14 mouse cellular contexts compared by ENCODE assay signal in genomic region chr17:26840922-26841731, GRCm38 (mm10). TPM values are rescaled to one million over a fixed set of nuclear protein-coding genes. Genes with fewer than 3 reads are reported as not detected.
DNase-seq lines count a peak whose midpoint lies in the region; ATAC-seq and TF ChIP-seq lines count a peak whose summit lies in the region.
"Had no signal": no experiment of that assay in that cellular context is flagged by ENCODE, and none has a peak within 500 bp of the region (broad histone marks: within the 10 kb centered on the region; RNA-seq: fewer than 3 reads in every experiment).

No protein-coding gene starts in this region.

- no peak for DNase-seq in hindbrain, postnatal 0 days (ENCODE audit: low spot score)
- DNase-seq in embryonic facial prominence, embryonic 14.5 days (ENCODE audit: low spot score) = peak; percentile 51
- DNase-seq in heart, postnatal 4 days = peak; percentile 83
- DNase-seq in Muller cell, postnatal 12 days (ENCODE audit: inconsistent ontology term) = no peak
- no peak for DNase-seq in left cerebral cortex, adult 2 months (ENCODE audit: extremely low spot score in 1 of 2, low spot score in 2 of 2)
- DNase-seq: adrenal gland, postnatal 25 days; cerebellum, adult 8-10 months; forebrain, postnatal 0 days had no signal

- intact Hi-C loops in left cerebral cortex, adult 2 months (cut with DNase I) = no loop called here

- under 1% methylated on average over 48 of the region's 48 CpGs for WGBS in hindbrain, embryonic 12.5 days
- 2% methylated on average over 43 of the region's 48 CpGs for WGBS in hindbrain, postnatal 0 days
- WGBS in embryonic facial prominence, embryonic 14.5 days = 2% methylated on average over 35 of the region's 48 CpGs

- TF ChIP-seq CTCF in hindbrain, postnatal 0 days (IDR thresholded peaks at IDR 0.05; ENCODE audit: low read depth) = no peak
- TF ChIP-seq CTCF in ES-Bruce4 (IDR thresholded peaks at IDR 0.05; ENCODE audit: low read depth, low read length) = no peak
- no peak for TF ChIP-seq CTCF in left cerebral cortex, adult 2 months (IDR thresholded peaks at IDR 0.05)

- H3K27ac ChIP-seq in hindbrain, embryonic 12.5 days = no peak overlapping the region
- no peak overlapping the region for H3K27ac ChIP-seq in hindbrain, postnatal 0 days
- no peak overlapping the region for H3K27ac ChIP-seq in ES-Bruce4 (ENCODE audit: insufficient read depth, low read length)
- H3K27ac ChIP-seq in embryonic facial prominence, embryonic 14.5 days (replicated peaks; ENCODE audit: low read depth, low read length) = no peak overlapping the region
- H3K27ac ChIP-seq in left cerebral cortex, adult 2 months = no peak overlapping the region

- H3K4me1 ChIP-seq in hindbrain, embryonic 12.5 days = peaks cover 17% of the 10 kb centered on the region
- no peaks in the 10 kb centered on the region for H3K4me1 ChIP-seq in hindbrain, postnatal 0 days (ENCODE audit: insufficient read depth, low read length)
- H3K4me1 ChIP-seq in ES-Bruce4 (ENCODE audit: control insufficient read depth, insufficient read depth, low read length) = no peaks in the 10 kb centered on the region
- H3K4me1 ChIP-seq in embryonic facial prominence, embryonic 14.5 days (ENCODE audit: control insufficient read depth, insufficient read depth, low read length) = peaks cover 8% of the 10 kb centered on the region; the same call in 1 of the 2 replicates

- no peak overlapping the region for H3K4me2 ChIP-seq in hindbrain, embryonic 12.5 days (replicated peaks)
- H3K4me2 ChIP-seq in hindbrain, postnatal 0 days (ENCODE audit: low read depth, low read length) = no peak overlapping the region
- H3K4me2 ChIP-seq in embryonic facial prominence, embryonic 14.5 days (ENCODE audit: low read depth, low read length) = peak overlapping the region; percentile 31

- no peak for TF ChIP-seq POLR2A in ES-Bruce4 (IDR thresholded peaks at IDR 0.05; ENCODE audit: insufficient read depth, low read length)

- 0 out of 2 replicates have a peak overlapping the region, but pooled peaks have one; percentile 0 for H3K4me3 ChIP-seq in hindbrain, embryonic 12.5 days
- H3K4me3 ChIP-seq in hindbrain, postnatal 0 days (ENCODE audit: low read length) = no peak overlapping the region
- H3K4me3 ChIP-seq in ES-Bruce4 (ENCODE audit: low read depth, low read length) = peak overlapping the region; percentile 49
- H3K4me3 ChIP-seq in embryonic facial prominence, embryonic 14.5 days (ENCODE audit: low read depth, low read length) = peak overlapping the region; percentile 31
- no peak overlapping the region for H3K4me3 ChIP-seq in left cerebral cortex, adult 2 months

- H3K27me3 ChIP-seq in hindbrain, embryonic 12.5 days = peaks cover 99% of the 10 kb centered on the region
- H3K27me3 ChIP-seq in hindbrain, postnatal 0 days (ENCODE audit: insufficient read depth, low read length) = peaks cover 94% of the 10 kb centered on the region
- H3K27me3 ChIP-seq in ES-Bruce4 (ENCODE audit: control insufficient read depth, insufficient read depth, low read length, poor library complexity, severe bottlenecking) = peaks cover 46% of the 10 kb centered on the region
- peaks cover 100% of the 10 kb centered on the region for H3K27me3 ChIP-seq in embryonic facial prominence, embryonic 14.5 days (replicated peaks; ENCODE audit: control insufficient read depth, insufficient read depth, low read length)

- H3K9ac ChIP-seq in hindbrain, embryonic 12.5 days = no peak overlapping the region
- H3K9ac ChIP-seq in hindbrain, postnatal 0 days (replicated peaks; ENCODE audit: low read length) = no peak overlapping the region
- H3K9ac ChIP-seq in ES-Bruce4 (ENCODE audit: low read depth, poor library complexity, severe bottlenecking) = peak overlapping the region; percentile 15
- peak overlapping the region; percentile 40 for H3K9ac ChIP-seq in embryonic facial prominence, embryonic 14.5 days (ENCODE audit: low read depth, low read length)
- H3K9ac ChIP-seq: forebrain, postnatal 0 days had no signal

- ATAC-seq in hindbrain, embryonic 12.5 days (ENCODE audit: low FRiP score) = no peak
- no peak for ATAC-seq in hindbrain, postnatal 0 days
- peak; percentile 44; the same call in 1 of the 2 replicates for ATAC-seq in embryonic facial prominence, embryonic 14.5 days (ENCODE audit: low read depth)
- ATAC-seq in activated CD4-positive, CD25-positive, alpha-beta regulatory T cell, adult 4 months = no peak
- ATAC-seq: forebrain, postnatal 0 days had no signal

- no peaks in the 10 kb centered on the region for H3K9me3 ChIP-seq in hindbrain, embryonic 12.5 days (replicated peaks)
- no peaks in the 10 kb centered on the region for H3K9me3 ChIP-seq in hindbrain, postnatal 0 days (ENCODE audit: low read length)
- H3K9me3 ChIP-seq in ES-Bruce4 (replicated peaks; ENCODE audit: control insufficient read depth, insufficient read depth, low read length, poor library complexity, severe bottlenecking) = no peaks in the 10 kb centered on the region
- H3K9me3 ChIP-seq in embryonic facial prominence, embryonic 14.5 days (ENCODE audit: control insufficient read depth, low read length) = no peaks in the 10 kb centered on the region

- TF ChIP-seq EP300 in ES-Bruce4 (IDR thresholded peaks at IDR 0.05; ENCODE audit: insufficient read depth, low read depth, low read length) = no peak

- no peaks in the 10 kb centered on the region for H3K36me3 ChIP-seq in hindbrain, embryonic 12.5 days
- H3K36me3 ChIP-seq in hindbrain, postnatal 0 days (ENCODE audit: insufficient read depth, low read length) = no peaks in the 10 kb centered on the region
- no peaks in the 10 kb centered on the region for H3K36me3 ChIP-seq in ES-Bruce4 (ENCODE audit: control insufficient read depth, insufficient read depth, low read length, poor library complexity, severe bottlenecking)
- H3K36me3 ChIP-seq in embryonic facial prominence, embryonic 14.5 days (ENCODE audit: control insufficient read depth, insufficient read depth, low read length) = no peaks in the 10 kb centered on the region

RNA-seq across cellular contexts. Expression of gene Nkx2-5, which starts 3.7 kb away (rescaled TPM):
- not detected in 2 replicates for polyA plus RNA-seq in hindbrain, embryonic 12.5 days (2016; fragmentation: Nextera tagmentation; extraction: Ambion mirVana)
- total RNA-seq in hindbrain, postnatal 0 days (2014; rRNA removed) = not detected in 2 replicates
- polyA plus RNA-seq in hindbrain, postnatal 0 days (2015; fragmentation: Nextera tagmentation; extraction: Ambion mirVana) = not detected in 2 replicates
- not detected in 2 replicates for polyA plus RNA-seq in ES-Bruce4 (2011; ENCODE audit: insufficient read depth, insufficient read length, low read depth, missing spikeins)
- 7.4 and 7.9 TPM in 2 replicates for polyA plus RNA-seq in embryonic facial prominence, embryonic 14.5 days (2014; fragmentation: Nextera tagmentation; extraction: Ambion mirVana)
- 100 to 1,000 TPM; 123 to 128 TPM for total RNA-seq in heart, postnatal 4 days (2021)
- total RNA-seq in left cerebral cortex, adult 2 months (2021) = not detected
- not detected for polyA plus RNA-seq in activated CD4-positive, CD25-positive, alpha-beta regulatory T cell, adult 4 months (2017; shearing (Covaris generic))
- total RNA-seq: adrenal gland, postnatal 25 days; left cerebral cortex, adult 8-10 months; megakaryocyte progenitor cell, adult 5-6 weeks had no signal
- polyA plus RNA-seq: forebrain, postnatal 0 days; testis, adult 2 months had no signal

Comparison
In these comparisons a context has a peak if more than half of its experiments do, and no peak if none do; other contexts are left out.
1. H3K4me3 ChIP-seq: peak in hindbrain, embryonic 12.5 days (single experiment), ES-Bruce4 (single experiment) and embryonic facial prominence, embryonic 14.5 days (single experiment); none in hindbrain, postnatal 0 days (single experiment) and left cerebral cortex, adult 2 months (single experiment).
2. H3K9ac ChIP-seq: peak in ES-Bruce4 (single experiment) and embryonic facial prominence, embryonic 14.5 days (single experiment); none in hindbrain, embryonic 12.5 days (single experiment) and hindbrain, postnatal 0 days (single experiment).
3. DNase-seq: peak in embryonic facial prominence, embryonic 14.5 days (single experiment) and heart, postnatal 4 days (single experiment); none in hindbrain, postnatal 0 days (single experiment), Muller cell, postnatal 12 days (single experiment) and left cerebral cortex, adult 2 months (0 of 2).